Mouse (Mus musculus): ENCODE measurements around the gene Mpp2.

Gene Mpp2

DNA sequence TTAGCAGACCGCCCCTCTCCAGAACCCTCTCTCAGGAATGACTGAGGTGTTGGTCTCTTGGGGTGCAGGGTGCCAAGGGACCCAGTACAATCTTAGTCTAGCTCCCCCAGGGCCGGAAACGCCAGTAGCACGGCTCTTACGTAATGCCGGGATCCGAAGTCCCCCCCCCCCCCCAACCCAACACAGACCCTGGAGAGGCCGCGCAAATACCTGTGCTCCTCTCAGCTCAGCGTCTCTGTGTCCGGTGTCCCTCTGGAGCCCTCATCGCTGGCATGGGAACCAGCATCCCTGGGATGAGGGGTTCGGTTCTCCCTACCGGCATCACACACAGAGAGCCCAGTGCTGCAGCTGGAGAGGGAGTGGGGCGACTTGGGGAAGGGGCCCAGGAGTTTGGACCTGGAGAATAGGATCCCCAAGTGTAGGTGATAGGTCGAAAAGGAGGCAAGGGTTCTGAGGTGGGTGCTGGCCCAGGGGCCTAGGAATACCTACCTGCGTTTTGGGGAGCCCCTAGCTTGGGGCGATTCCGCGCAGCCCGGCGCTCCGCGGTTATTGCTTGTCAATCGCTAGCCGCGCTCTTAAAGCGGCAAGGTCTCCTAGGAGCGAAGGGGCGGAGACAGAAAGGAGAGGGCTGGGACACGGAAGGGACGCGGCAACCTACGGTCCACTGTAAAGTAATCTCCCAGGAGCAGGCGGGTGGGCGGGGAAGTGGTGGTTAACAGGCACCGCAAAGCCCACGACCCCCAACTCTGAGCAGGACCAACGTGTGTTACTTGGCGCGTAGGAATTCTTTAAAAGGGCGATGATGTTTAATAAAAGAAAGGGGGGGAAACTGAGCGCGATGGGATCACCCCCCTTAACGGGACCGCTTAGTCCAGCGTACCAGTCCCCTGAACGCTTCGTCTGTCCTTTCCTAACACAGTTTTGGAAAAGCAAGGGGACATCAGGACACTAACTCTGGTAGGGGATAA is at the start of gene Mpp2:
Gene Mpp2, minus strand, starts transcription at position 585 of the 968 bp plus-strand sequence.
- peak; percentile 56 for DNase-seq

DNA sequence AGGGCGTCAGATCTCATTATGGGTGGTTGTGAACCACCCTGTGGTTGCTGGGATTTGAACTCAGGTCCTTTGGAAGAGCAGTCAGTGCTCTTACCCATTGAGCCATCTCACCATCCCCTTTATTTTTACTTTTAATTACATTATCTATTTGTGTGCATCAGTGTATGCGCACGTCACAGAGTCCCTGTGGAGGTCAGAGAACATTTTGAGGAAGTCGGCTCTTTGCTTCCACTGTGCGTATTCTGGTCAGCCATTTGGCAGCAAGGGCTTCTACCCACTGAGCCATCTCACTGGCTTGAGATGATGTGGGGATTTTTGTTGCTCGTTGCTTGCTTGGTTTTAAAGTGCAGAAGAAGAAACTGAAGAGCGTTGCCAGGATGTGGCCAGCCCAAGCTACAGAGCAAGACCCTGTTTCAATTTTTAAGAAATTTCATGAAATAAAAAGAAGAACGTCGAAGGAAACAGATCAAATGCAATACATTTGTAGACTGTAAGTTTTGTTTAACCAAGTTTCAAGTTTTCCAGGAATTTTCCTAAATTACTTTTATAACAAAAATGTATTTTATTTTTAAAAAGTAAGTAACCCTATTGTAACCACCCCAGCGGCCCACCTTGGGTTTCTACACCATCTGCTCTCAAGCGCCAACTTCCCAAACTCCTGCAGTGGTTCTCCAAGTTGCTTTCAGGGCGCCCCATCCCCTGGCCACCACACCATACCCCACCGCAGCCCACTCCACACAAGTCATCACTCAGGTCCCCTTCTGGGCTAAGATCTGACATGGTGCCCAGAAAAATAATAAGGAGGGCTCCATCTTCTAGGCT is 49.5 kb upstream of the Mpp2 start:
- no peak for DNase-seq

GRCm38 (mm10) chr11:102134516-102134915 is 46.2 kb upstream of the Mpp2 start:
- DNase-seq = no peak

DNA sequence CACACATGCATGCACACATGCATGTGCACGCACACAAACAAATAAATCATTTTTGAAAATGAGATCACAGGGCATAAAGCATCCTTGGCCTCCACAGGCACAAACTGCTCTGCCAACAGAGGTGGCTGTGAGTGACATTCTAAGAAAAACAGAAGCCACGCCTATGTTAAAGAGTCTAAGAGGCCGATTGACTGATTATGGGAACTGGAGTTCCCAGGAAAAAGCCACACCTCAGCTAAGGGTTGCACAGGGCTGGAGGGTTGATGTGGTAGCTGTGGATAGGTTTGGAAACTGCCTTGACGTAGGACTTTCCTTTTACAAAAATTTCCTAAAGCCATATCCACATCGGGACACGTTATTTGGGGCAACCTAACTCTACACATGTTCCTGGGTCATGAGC is 29.1 kb upstream of the Mpp2 start:
- DNase-seq = no peak

DNA sequence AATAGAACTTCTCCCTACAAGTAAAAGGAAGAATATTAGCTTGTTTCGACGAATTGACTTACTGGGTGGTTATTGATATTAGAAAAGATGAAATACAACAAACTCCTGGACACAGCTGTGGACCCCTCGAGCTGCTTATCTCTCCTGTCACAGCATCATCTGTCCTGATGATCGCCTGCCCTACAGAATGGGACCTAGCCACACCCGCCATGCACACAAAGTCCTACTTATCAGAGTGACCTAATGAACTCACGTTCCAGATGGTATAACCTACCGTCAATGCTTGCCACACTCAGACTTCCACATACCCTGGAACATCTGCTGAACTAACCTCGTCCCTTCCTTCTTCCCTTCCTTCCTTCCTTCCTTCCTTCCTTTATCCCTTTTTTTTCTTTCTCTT is 27.9 kb upstream of the Mpp2 start:
- no peak for DNase-seq

DNA sequence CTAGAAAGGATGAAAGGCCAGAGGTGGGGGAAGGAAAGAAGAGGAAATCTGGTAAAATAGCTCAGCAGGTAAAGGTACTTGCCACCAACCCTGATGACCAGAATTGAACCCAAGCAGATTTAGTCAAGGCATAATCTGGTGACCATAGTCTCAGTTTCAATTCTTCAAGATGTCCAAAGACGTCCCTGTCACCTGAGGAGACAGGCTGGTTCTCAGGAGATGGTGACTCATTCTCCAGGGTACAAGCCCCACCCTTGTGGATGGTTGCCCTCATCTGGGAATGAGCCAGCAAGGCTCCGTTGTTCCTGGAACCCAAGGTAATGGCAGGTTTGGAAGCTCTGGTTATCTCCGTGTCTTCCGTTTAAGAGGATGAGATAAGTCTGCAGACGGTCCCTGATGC is 23.3 kb upstream of the Mpp2 start:
- DNase-seq = no peak

DNA sequence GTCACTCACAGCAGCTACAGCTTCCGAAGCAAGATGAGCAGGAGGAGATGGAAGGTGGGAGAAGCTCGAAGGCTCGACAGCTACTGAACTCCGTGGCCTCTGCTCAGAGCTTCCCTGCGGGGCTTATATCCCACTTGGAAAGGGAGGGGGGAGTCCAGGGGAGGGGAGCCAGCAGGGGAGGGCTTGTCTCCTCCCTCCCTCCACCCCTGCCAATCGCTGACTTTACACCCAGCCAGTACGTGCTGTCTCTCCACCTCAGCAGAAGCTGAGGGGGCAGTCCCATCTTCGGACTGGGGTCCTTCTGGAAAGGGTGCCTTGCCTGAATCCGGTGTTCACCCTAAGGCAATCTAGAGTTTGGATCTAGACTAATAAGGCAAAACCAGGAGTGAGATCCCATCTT is 19.4 kb upstream of the Mpp2 start, which contains the start of gene Pyy:
Gene Pyy, minus strand, starts transcription at position 101 of the 400 bp plus-strand sequence.
- DNase-seq = no peak

- DNase-seq = no peak
Measured at GRCm38 (mm10) chr11:102106911-102107310, 18.6 kb upstream of the Mpp2 start.

- peak; percentile 56 for DNase-seq
Measured at GRCm38 (mm10) chr11:102102485-102103258, 14.4 kb upstream of the Mpp2 start.

- DNase-seq = no peak
Measured at GRCm38 (mm10) chr11:102101219-102101618, 12.9 kb upstream of the Mpp2 start, which contains the start of gene Ppy. Ppy (minus strand) TSS chr11:102101319.

DNA sequence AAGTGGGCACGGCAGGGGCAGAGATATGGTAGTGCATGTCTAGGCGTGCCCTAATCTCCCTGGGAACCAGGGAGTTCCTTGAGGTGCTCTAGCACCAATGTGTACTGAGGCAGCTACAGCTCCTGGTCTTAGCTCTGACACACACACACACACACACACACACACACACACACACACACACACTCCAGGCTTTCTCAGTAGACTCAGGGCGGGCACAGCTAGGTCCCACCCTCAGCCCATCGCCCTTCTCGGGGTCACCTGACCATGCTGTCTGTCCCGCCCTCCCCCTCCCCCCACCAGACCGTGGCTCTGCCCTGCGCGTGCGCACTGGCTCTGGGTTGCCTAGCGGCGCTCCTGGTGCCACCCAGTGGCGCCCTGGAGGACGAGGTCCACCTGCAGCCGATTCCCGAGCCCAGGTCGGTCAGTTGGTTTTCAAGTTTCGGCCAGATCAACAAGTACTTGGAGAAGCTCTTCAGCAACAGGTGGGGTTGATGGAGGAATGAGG is 8.6 kb upstream of the Mpp2 start:
- DNase-seq = peak; percentile 71

DNA sequence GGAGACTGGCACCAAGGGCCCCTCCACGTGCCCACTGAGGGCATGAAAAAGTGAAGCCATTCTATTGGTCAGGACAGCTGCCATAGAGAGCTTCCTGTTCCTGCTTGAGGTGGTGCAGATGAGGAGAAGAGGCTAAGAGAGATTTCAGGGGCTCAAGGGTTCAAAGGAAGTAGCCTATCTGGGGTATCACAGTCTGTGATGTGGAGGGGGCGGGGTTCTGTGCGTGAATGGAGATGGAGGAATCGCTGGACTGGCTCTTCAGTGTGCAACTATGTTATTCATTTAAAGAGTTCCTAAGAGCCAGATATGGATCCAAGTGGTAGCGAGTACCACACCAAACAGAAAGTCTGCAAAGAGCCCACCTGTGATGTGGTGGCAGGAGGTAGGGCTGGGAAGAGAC is 8.1 kb upstream of the Mpp2 start:
- no peak for DNase-seq

- no peak for DNase-seq
Measured at GRCm38 (mm10) chr11:102095676-102096075, 7.4 kb upstream of the Mpp2 start.

- peak; percentile 56 for DNase-seq
Measured at GRCm38 (mm10) chr11:102089088-102089808, 933 bp upstream of the Mpp2 start.

DNA sequence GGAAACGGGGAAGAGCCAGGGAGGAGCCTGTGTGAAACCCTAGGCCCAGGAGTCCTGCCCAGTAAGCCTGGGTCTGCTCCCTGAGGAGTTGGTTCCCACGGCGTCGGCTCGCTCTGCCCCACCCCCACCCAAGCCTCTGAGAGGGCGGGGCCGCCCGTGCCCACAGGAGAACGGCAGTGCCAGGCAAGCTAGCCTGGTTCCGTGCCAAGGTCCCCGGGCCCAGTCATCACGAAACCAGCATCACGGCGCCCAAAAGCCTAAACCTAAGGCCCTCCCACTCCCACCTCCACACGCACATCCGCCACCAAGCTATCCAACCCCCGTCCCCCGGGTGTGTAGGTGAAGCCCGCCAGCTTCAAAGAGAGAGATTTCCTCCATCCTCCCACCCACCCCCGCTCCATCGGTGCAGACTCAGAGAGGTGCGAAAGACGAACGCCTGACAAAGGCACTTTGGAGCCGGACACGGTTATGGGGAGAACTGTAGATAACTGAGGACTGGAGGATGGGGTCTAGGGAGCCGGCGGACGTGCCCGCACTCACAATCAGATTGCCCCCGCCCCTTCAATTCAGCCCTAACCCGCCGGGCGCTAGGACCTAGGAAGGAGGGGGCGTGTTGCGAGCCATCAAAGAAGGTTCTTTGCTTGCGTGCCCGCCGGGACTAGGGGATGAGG is 1.1 kb downstream of the Mpp2 start:
- peak; percentile 52 for DNase-seq

DNA sequence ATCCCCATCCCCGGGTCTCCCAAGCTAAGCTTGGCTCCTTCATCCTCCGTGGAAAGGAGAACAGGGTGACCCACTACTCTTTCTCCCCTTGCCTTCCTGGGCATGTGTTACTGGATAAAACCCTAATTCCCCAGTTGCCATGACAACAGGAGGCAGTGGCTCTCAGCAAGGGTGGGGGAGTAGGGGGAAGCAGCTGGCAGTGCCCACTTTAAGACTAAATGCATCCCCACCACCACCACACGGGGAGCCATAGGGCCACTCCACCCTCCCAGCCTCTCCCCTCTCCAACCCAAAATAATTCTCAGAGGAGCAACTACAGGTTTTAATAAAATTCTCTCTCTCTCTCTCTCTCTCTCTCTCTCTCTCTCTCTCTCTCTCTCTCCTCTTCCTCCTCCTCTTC is 2.0 kb downstream of the Mpp2 start:
- DNase-seq = no peak

DNA sequence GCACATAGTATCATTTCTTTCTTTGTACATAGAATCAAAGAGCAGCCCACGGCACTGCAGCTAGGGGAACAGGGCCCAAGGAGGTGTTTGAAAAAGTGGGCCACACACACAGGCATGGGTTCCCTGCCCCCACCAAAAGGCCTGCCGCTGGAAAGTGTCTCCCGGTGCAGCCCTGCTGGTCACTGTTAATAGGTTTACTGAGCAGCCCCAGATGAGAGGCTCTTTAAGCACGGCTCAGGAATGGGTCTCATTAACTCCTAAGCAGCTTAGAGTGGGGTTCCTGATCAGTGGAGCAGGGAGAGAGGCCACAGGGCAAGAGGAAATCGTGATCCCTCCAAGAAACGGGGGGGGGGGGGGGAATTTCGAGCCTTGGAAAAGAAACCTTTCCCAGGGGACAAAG is 4.2 kb downstream of the Mpp2 start:
- DNase-seq = no peak

DNA sequence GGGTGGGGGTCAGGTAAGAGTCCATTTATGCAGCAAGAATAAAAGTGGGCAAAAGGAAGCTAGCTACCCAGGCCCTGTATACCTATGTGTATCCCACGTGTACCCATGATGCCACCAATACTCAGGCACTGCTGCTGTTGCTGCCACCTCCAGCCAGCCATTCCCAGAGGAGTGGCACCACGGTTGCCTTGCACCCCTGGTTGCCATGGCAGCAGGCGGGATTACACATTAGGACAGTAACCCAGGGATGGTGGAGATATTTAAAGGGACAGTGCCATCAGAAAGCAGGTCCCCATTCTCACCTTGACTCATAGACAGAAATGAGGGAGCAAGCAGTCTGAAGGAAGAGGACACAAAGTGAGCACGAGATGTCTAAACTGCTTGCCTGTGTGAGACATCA is 5.1 kb downstream of the Mpp2 start:
- no peak for DNase-seq

DNA sequence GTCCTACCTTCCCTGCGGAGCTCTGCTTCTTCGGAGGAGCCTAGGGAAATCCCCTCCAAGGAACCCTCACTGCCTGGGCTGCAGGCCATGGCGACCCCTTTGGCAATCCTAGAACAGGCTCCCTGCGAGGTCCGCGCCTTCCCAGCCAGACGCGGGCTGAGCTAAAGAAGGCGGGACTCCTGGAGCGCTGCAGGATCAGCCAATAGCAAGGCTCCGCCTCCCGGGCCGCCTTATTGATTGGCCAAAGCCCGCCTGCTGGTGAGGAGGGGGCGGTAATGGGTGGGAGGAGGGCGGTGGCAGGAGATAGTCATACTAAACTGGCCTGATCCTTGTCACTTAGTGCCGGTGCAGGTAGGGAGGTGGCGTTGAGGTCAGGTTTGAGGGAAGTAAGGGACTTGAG is 6.0 kb downstream of the Mpp2 start:
- peak; percentile 30 for DNase-seq

GRCm38 (mm10) chr11:102073722-102074121 is 14.6 kb downstream of the Mpp2 start:
- peak; percentile 73 for DNase-seq

GRCm38 (mm10) chr11:102072729-102073128 is 15.6 kb downstream of the Mpp2 start:
- DNase-seq = no peak

All from kidney, adult 9 months (tissue).